Mouse (Mus musculus) heart, postnatal 0 days (tissue): ENCODE results near the gene Ifit3. TPM values are rescaled to one million over a fixed set of nuclear protein-coding genes. Genes with fewer than 3 reads are reported as not detected.
"Not testable (repeated sequence)": the region's sequence is repeated elsewhere in the genome, so short reads cannot be mapped to it uniquely, and the experiment has no call there.

Experiments used
- ATAC-seq: fragments of 200-750 bp; cut with Nextera tagmentation; 2 replicates; pipeline ENCODE4 v1.8.0; 2017; ENCODE audit warnings: low read depth, moderate number of reproducible peaks, moderate library complexity; ENCODE audit not compliant: insufficient read depth
- DNase-seq: peaks from one replicate; pipeline ENCODE4 v3.0.0-alpha.2; 2016; ENCODE audit warnings: low spot score
- H3K27ac ChIP-seq: fragments of 300-500 bp; sonication (generic); 2 replicates; pipeline ENCODE4 v1.5.1; 2014; ENCODE audit warnings: low read depth, mild to moderate bottlenecking
- H3K27me3 ChIP-seq: fragments of 300-500 bp; sonication (generic); 2 replicates; pipeline ENCODE4 v1.6.1; 2014; ENCODE audit warnings: low read length, mixed read lengths; ENCODE audit not compliant: control insufficient read depth, insufficient read depth
- H3K36me3 ChIP-seq: fragments of 300-500 bp; sonication (generic); replicated peaks from 2 replicates; pipeline ENCODE4 v1.6.1; 2014; ENCODE audit warnings: low read length, mixed read lengths; ENCODE audit not compliant: control insufficient read depth, insufficient read depth
- H3K4me1 ChIP-seq: fragments of 300-500 bp; sonication (generic); 2 replicates; pipeline ENCODE4 v1.6.1; 2014; ENCODE audit warnings: antibody characterized with exemption; ENCODE audit not compliant: control insufficient read depth, insufficient read depth
- H3K4me2 ChIP-seq: fragments of 300-500 bp; sonication (generic); 2 replicates; pipeline ENCODE4 v1.6.1; 2014; ENCODE audit warnings: low read depth, mild to moderate bottlenecking, low read length, moderate library complexity
- H3K4me3 ChIP-seq: fragments of 300-500 bp; sonication (generic); 2 replicates; pipeline ENCODE4 v1.5.1; 2014; ENCODE audit warnings: low read depth, low read length
- H3K9ac ChIP-seq: fragments of 300-500 bp; sonication (generic); replicated peaks from 2 replicates; pipeline ENCODE4 v1.6.1; 2014; ENCODE audit warnings: low read depth, low read length, mixed read lengths
- H3K9me3 ChIP-seq: fragments of 300-500 bp; sonication (generic); replicated peaks from 2 replicates; pipeline ENCODE4 v1.6.1; 2016; ENCODE audit warnings: low read length; ENCODE audit not compliant: control insufficient read depth
- CTCF ChIP-seq: IDR thresholded peaks from 2 replicates; pipeline ENCODE4 v1.5.1; 2016; ENCODE audit warnings: antibody characterized with exemption, control low read depth, low read depth
- EP300 ChIP-seq: IDR thresholded peaks from 2 replicates; pipeline ENCODE4 v1.6.1; 2016; ENCODE audit warnings: antibody characterized with exemption, low read depth
- WGBS: fragments of 180-500 bp; shearing (Covaris S2); extraction: QIAGEN DNeasy Blood & Tissue Kit; methylation state at CpG from one replicate; pipeline ENCODE4 v1.1.7; 2014; 5-methylcytosine and 5-hydroxymethylcytosine counted together
- polyA plus RNA-seq: library from polyadenylated mRNA; unstranded; fragments of >200 nt; fragmentation: Nextera tagmentation; extraction: Ambion mirVana; gene quantifications from 2 replicates; pipeline ENCODE4 v1.2.1, GENCODE M21; 2015
- total RNA-seq: library from RNA; depleted of rRNA; stranded (reverse); fragments of >200 nt; gene quantifications from 2 replicates; pipeline ENCODE4 v1.2.3, GENCODE M21; 2014; ENCODE audit warnings: low replicate concordance; rRNA removed

The Ifit3 gene
- total RNA-seq (1.7 and 12.8 TPM in 2 replicates), polyA plus RNA-seq (2.3 and 3.0 TPM in 2 replicates)

- not testable (repeated sequence) for H3K9ac ChIP-seq, H3K4me2 ChIP-seq, H3K9me3 ChIP-seq, DNase-seq, H3K4me1 ChIP-seq, H3K27me3 ChIP-seq, H3K4me3 ChIP-seq, H3K36me3 ChIP-seq
- peak; percentile 83 for ATAC-seq
- 23% methylated on average over 2 of the region's 2 CpGs for WGBS
- H3K27ac ChIP-seq, result peak within 1 kb of the TSS; percentile 51; the same call in 1 of the 2 replicates
These were observed at the start of gene Ifit3 for GRCm38 (mm10) chr19:34583126-34583766. Ifit3 (plus strand) TSS chr19:34583531.

GRCm38 (mm10) chr19:34539422-34539821 lies 43.9 kb upstream of the Ifit3 start:
- H3K4me1 ChIP-seq, result no peaks in the 10 kb centered on the region
- WGBS, result 63% methylated on average over 1 of the region's 1 CpGs
- no peak for ATAC-seq
- H3K27ac ChIP-seq, result no peak overlapping the region
- H3K9me3 ChIP-seq, result 0 out of 2 replicates have a peak, but pooled peaks cover 4% of the 10 kb centered on the region
- no peak for DNase-seq
- no peaks in the 10 kb centered on the region for H3K36me3 ChIP-seq
- no peaks in the 10 kb centered on the region for H3K27me3 ChIP-seq
- no peak for TF ChIP-seq EP300
- TF ChIP-seq CTCF, result no peak
- H3K9ac ChIP-seq, result no peak overlapping the region
- no peak overlapping the region for H3K4me2 ChIP-seq
- no peak overlapping the region for H3K4me3 ChIP-seq

- 82% methylated on average over 4 of the region's 4 CpGs for WGBS
- Histone ChIP-seq H3K4me3 (no peak overlapping the region), H3K4me1 (no peaks in the 10 kb centered on the region), H3K27me3 (no peaks in the 10 kb centered on the region), H3K36me3 (no peaks in the 10 kb centered on the region), H3K9me3 (no peaks in the 10 kb centered on the region), H3K27ac (no peak overlapping the region), H3K9ac (no peak overlapping the region), H3K4me2 (no peak overlapping the region)
- ATAC-seq (no peak), DNase-seq (no peak)
- TF ChIP-seq EP300, result no peak
These were observed 37.1 kb upstream of the Ifit3 start for GRCm38 (mm10) chr19:34546211-34546610.

GRCm38 (mm10) chr19:34547976-34548375 lies 35.4 kb upstream of the Ifit3 start:
- Histone ChIP-seq H3K9me3 (no peaks in the 10 kb centered on the region), H3K4me3 (no peak overlapping the region), H3K4me1 (peaks cover 12% of the 10 kb centered on the region), H3K4me2 (no peak overlapping the region), H3K36me3 (no peaks in the 10 kb centered on the region), H3K27ac (no peak overlapping the region), H3K9ac (no peak overlapping the region), H3K27me3 (no peaks in the 10 kb centered on the region)
- WGBS, result 29% methylated on average over 7 of the region's 7 CpGs
- TF ChIP-seq CTCF (peak; percentile 81), EP300 (no peak)
- ATAC-seq, result no peak
- DNase-seq, result peak; percentile 69

DNA sequence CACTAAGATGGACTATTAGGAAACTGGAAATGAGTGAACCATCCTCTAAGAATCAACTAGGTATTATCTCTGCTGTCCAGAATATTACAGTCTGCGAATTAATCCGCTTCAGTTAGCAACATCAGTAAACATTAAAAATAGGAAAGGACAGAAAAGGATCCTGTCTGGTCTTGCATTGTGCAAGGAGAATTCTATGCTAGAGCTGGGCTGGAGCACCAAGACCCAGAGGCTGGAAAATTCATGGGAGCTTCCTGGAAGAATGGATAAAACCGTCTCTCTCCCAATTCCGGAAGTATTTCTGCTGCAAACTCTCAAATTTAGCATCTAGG lies 33.2 kb upstream of the Ifit3 start:
- H3K36me3 ChIP-seq, result no peaks in the 10 kb centered on the region
- H3K27ac ChIP-seq, result peak overlapping the region; percentile 65; the same call in 1 of the 2 replicates
- no peak for DNase-seq
- H3K4me1 ChIP-seq, result peaks cover 20% of the 10 kb centered on the region
- 33% methylated on average over 4 of the region's 4 CpGs for WGBS
- peak overlapping the region; percentile 63 for H3K4me2 ChIP-seq
- peak overlapping the region; percentile 52 for H3K4me3 ChIP-seq
- H3K27me3 ChIP-seq, result no peaks in the 10 kb centered on the region
- no peak overlapping the region for H3K9ac ChIP-seq
- ATAC-seq, result no peak
- TF ChIP-seq EP300 (no peak), CTCF (no peak)
- no peaks in the 10 kb centered on the region; the same call in 1 of the 2 replicates for H3K9me3 ChIP-seq
